Mouse (Mus musculus) liver, adult (tissue): ENCODE results near the gene Stpg1.

ENCODE experiments used
- GATA4 ChIP-seq: IDR thresholded peaks from 2 replicates; pipeline ENCODE4 v1.6.1; 2014; ENCODE audit warnings: mild to moderate bottlenecking, low read length; ENCODE audit not compliant: insufficient replicate concordance

The Stpg1 gene

GRCm38 (mm10) chr4:135494521-135495396 is at the start of gene Stpg1, which contains the start of gene Nipal3:
Stpg1 (plus strand) TSS chr4:135494790.
Nipal3 (minus strand) TSS chr4:135495038.
- TF ChIP-seq GATA4: no peak

GRCm38 (mm10) chr4:135451360-135452015 is 43.1 kb upstream of the Stpg1 start:
- no peak for TF ChIP-seq GATA4

- TF ChIP-seq GATA4: no peak
Measured at GRCm38 (mm10) chr4:135453164-135453563, 41.4 kb upstream of the Stpg1 start.

- TF ChIP-seq GATA4: no peak
Measured at GRCm38 (mm10) chr4:135453572-135453971, 41.0 kb upstream of the Stpg1 start.

GRCm38 (mm10) chr4:135463406-135463805 is 31.2 kb upstream of the Stpg1 start:
- no peak for TF ChIP-seq GATA4

GRCm38 (mm10) chr4:135477851-135478250 is 16.7 kb upstream of the Stpg1 start:
- no peak for TF ChIP-seq GATA4

GRCm38 (mm10) chr4:135480370-135480769 is 14.2 kb upstream of the Stpg1 start:
- TF ChIP-seq GATA4: no peak

- no peak for TF ChIP-seq GATA4
Measured at GRCm38 (mm10) chr4:135485086-135485485, 9.5 kb upstream of the Stpg1 start.

GRCm38 (mm10) chr4:135486352-135486751 is 8.2 kb upstream of the Stpg1 start:
- no peak for TF ChIP-seq GATA4

- TF ChIP-seq GATA4: no peak
Measured at GRCm38 (mm10) chr4:135489256-135489655, 5.3 kb upstream of the Stpg1 start.

GRCm38 (mm10) chr4:135493271-135493670 is 1.3 kb upstream of the Stpg1 start:
- TF ChIP-seq GATA4: no peak

- TF ChIP-seq GATA4: no peak
Measured at GRCm38 (mm10) chr4:135493691-135494520, 684 bp upstream of the Stpg1 start.

- no peak for TF ChIP-seq GATA4
Measured at GRCm38 (mm10) chr4:135495397-135495791, 804 bp downstream of the Stpg1 start.

- TF ChIP-seq GATA4: no peak
Measured at GRCm38 (mm10) chr4:135495810-135496209, 1.2 kb downstream of the Stpg1 start.

GRCm38 (mm10) chr4:135498136-135498535 is 3.5 kb downstream of the Stpg1 start:
- TF ChIP-seq GATA4: no peak

GRCm38 (mm10) chr4:135499831-135500230 is 5.2 kb downstream of the Stpg1 start:
- TF ChIP-seq GATA4: no peak

GRCm38 (mm10) chr4:135501587-135501986 is 7.0 kb downstream of the Stpg1 start:
- TF ChIP-seq GATA4: no peak
